Mouse (Mus musculus) intestine, embryonic 14.5 days (tissue): ENCODE results near the gene Wdfy4. TPM values are rescaled to one million over a fixed set of nuclear protein-coding genes. Genes with fewer than 3 reads are reported as not detected.

Experiments
- ATAC-seq: fragments of 200-750 bp; cut with Nextera tagmentation; replicated peaks from 2 replicates; pipeline ENCODE4 v1.8.0; 2017; ENCODE audit warnings: low read depth, moderate number of reproducible peaks, moderate TSS enrichment, moderate library complexity; ENCODE audit not compliant: low FRiP score, low TSS enrichment
- DNase-seq: peaks from one replicate; pipeline ENCODE4 v3.0.0-alpha.2; 2018; ENCODE audit warnings: low spot score
- H3K27ac ChIP-seq: fragments of 300-500 bp; sonication (generic); 2 replicates; pipeline ENCODE4 v1.5.1; 2014; ENCODE audit warnings: low read depth, mild to moderate bottlenecking, control low read depth
- H3K27me3 ChIP-seq: fragments of 300-500 bp; sonication (generic); replicated peaks from 2 replicates; pipeline ENCODE4 v1.6.1; 2014; ENCODE audit warnings: low read length, control low read depth; ENCODE audit not compliant: control insufficient read depth, insufficient read depth
- H3K36me3 ChIP-seq: fragments of 300-500 bp; sonication (generic); 2 replicates; pipeline ENCODE4 v1.6.1; 2014; ENCODE audit warnings: low read length, control low read depth; ENCODE audit not compliant: control insufficient read depth, insufficient read depth
- H3K4me1 ChIP-seq: fragments of 300-500 bp; sonication (generic); replicated peaks from 2 replicates; pipeline ENCODE4 v1.6.1; 2014; ENCODE audit warnings: low read length, control low read depth, mixed read lengths; ENCODE audit not compliant: control insufficient read depth, insufficient read depth
- H3K4me2 ChIP-seq: fragments of 300-500 bp; sonication (generic); 2 replicates; pipeline ENCODE4 v1.6.1; 2014; ENCODE audit warnings: low read length
- H3K4me3 ChIP-seq: fragments of 300-500 bp; sonication (generic); 2 replicates; pipeline ENCODE4 v1.5.1; 2014; ENCODE audit warnings: low read depth, low read length, control low read depth, mixed read lengths
- H3K9ac ChIP-seq: fragments of 300-500 bp; sonication (generic); 2 replicates; pipeline ENCODE4 v1.6.1; 2014; ENCODE audit warnings: mild to moderate bottlenecking, low read length
- H3K9me3 ChIP-seq: fragments of 300-500 bp; sonication (generic); 2 replicates; pipeline ENCODE4 v1.6.1; 2016; ENCODE audit warnings: low read length, control low read depth; ENCODE audit not compliant: control insufficient read depth
- WGBS: fragments of 180-500 bp; shearing (Covaris S2); extraction: QIAGEN DNeasy Blood & Tissue Kit; methylation state at CpG from one replicate; pipeline ENCODE4 v1.1.7; 2014; 5-methylcytosine and 5-hydroxymethylcytosine counted together
- polyA plus RNA-seq: library from polyadenylated mRNA; unstranded; fragments of >200 nt; fragmentation: Nextera tagmentation; extraction: Ambion mirVana; gene quantifications from 2 replicates; pipeline ENCODE4 v1.2.1, GENCODE M21; 2014

Gene Wdfy4
- polyA plus RNA-seq: 0.30 and 0.81 TPM in 2 replicates

- 85% methylated on average over 11 of the region's 11 CpGs for WGBS
- no peaks in the 10 kb centered on the region for H3K36me3 ChIP-seq
- DNase-seq (no peak), ATAC-seq (no peak)
- no peak within 1 kb of the TSS for H3K9ac ChIP-seq
- no peak within 1 kb of the TSS for H3K27ac ChIP-seq
- H3K27me3 ChIP-seq: no peaks in the 10 kb centered on the region
- 0 out of 2 replicates have a peak, but pooled peaks cover 2% of the 10 kb centered on the region for H3K9me3 ChIP-seq
- no peak within 1 kb of the TSS for H3K4me3 ChIP-seq
- H3K4me1 ChIP-seq: no peaks in the 10 kb centered on the region
- H3K4me2 ChIP-seq: no peak within 1 kb of the TSS
Observed at GRCm38 (mm10) chr14:33185068-33185800, at the start of gene Wdfy4. Wdfy4 (minus strand) TSS chr14:33185508.

- 76% methylated on average over 4 of the region's 5 CpGs for WGBS
- ATAC-seq (no peak), DNase-seq (no peak)
- no peak overlapping the region for H3K9ac ChIP-seq
- H3K9me3 ChIP-seq: no peaks in the 10 kb centered on the region
- H3K27ac ChIP-seq: no peak overlapping the region
- H3K4me1 ChIP-seq: no peaks in the 10 kb centered on the region
- H3K4me2 ChIP-seq: no peak overlapping the region
- no peak overlapping the region for H3K4me3 ChIP-seq
- no peaks in the 10 kb centered on the region for H3K36me3 ChIP-seq
- no peaks in the 10 kb centered on the region for H3K27me3 ChIP-seq
Observed at GRCm38 (mm10) chr14:33232048-33232447, 46.7 kb upstream of the Wdfy4 start.

GRCm38 (mm10) chr14:33231311-33231710 is 46.0 kb upstream of the Wdfy4 start:
- H3K9ac ChIP-seq: no peak overlapping the region
- H3K27me3 ChIP-seq: no peaks in the 10 kb centered on the region
- H3K4me3 ChIP-seq: no peak overlapping the region
- H3K9me3 ChIP-seq: no peaks in the 10 kb centered on the region
- ATAC-seq (no peak), DNase-seq (no peak)
- no peak overlapping the region for H3K27ac ChIP-seq
- H3K36me3 ChIP-seq: no peaks in the 10 kb centered on the region
- 82% methylated on average over 3 of the region's 3 CpGs for WGBS
- H3K4me1 ChIP-seq: no peaks in the 10 kb centered on the region
- H3K4me2 ChIP-seq: no peak overlapping the region

- Histone ChIP-seq H3K4me2 (no peak overlapping the region), H3K9me3 (no peaks in the 10 kb centered on the region), H3K4me3 (no peak overlapping the region), H3K9ac (no peak overlapping the region), H3K27me3 (no peaks in the 10 kb centered on the region), H3K36me3 (no peaks in the 10 kb centered on the region), H3K27ac (no peak overlapping the region), H3K4me1 (no peaks in the 10 kb centered on the region)
- DNase-seq (no peak), ATAC-seq (no peak)
- 77% methylated on average over 4 of the region's 4 CpGs for whole genome bisulfite sequencing
Observed at GRCm38 (mm10) chr14:33230672-33231071, 45.4 kb upstream of the Wdfy4 start.

- Histone ChIP-seq H3K4me3 (no peak overlapping the region), H3K36me3 (no peaks in the 10 kb centered on the region), H3K4me2 (no peak overlapping the region), H3K9ac (no peak overlapping the region), H3K27me3 (no peaks in the 10 kb centered on the region), H3K4me1 (no peaks in the 10 kb centered on the region), H3K9me3 (no peaks in the 10 kb centered on the region), H3K27ac (no peak overlapping the region)
- DNase-seq (no peak), ATAC-seq (no peak)
- WGBS: 89% methylated on average over 4 of the region's 4 CpGs
Observed at GRCm38 (mm10) chr14:33225235-33225634, 39.9 kb upstream of the Wdfy4 start.

GRCm38 (mm10) chr14:33216343-33217208 is 31.3 kb upstream of the Wdfy4 start:
- 83% methylated on average over 19 of the region's 19 CpGs for whole genome bisulfite sequencing
- Histone ChIP-seq H3K27ac (no peak overlapping the region), H3K9me3 (no peaks in the 10 kb centered on the region), H3K27me3 (no peaks in the 10 kb centered on the region), H3K4me3 (no peak overlapping the region), H3K4me1 (no peaks in the 10 kb centered on the region), H3K9ac (no peak overlapping the region), H3K4me2 (no peak overlapping the region), H3K36me3 (no peaks in the 10 kb centered on the region)
- DNase-seq (no peak), ATAC-seq (no peak)

GRCm38 (mm10) chr14:33215163-33215562 is 29.9 kb upstream of the Wdfy4 start:
- no peak overlapping the region for H3K27ac ChIP-seq
- no peaks in the 10 kb centered on the region for H3K9me3 ChIP-seq
- no peak overlapping the region for H3K4me2 ChIP-seq
- H3K4me1 ChIP-seq: no peaks in the 10 kb centered on the region
- ATAC-seq: no peak
- WGBS: 35% methylated on average over 1 of the region's 1 CpGs
- H3K9ac ChIP-seq: no peak overlapping the region
- H3K36me3 ChIP-seq: no peaks in the 10 kb centered on the region
- H3K4me3 ChIP-seq: no peak overlapping the region
- H3K27me3 ChIP-seq: no peaks in the 10 kb centered on the region
- DNase-seq: no peak

- Histone ChIP-seq H3K9me3 (no peaks in the 10 kb centered on the region), H3K4me1 (no peaks in the 10 kb centered on the region), H3K9ac (no peak overlapping the region), H3K27me3 (no peaks in the 10 kb centered on the region), H3K4me3 (no peak overlapping the region), H3K27ac (no peak overlapping the region), H3K4me2 (no peak overlapping the region), H3K36me3 (no peaks in the 10 kb centered on the region)
- WGBS: 16% methylated on average over 4 of the region's 4 CpGs
- DNase-seq: no peak
- ATAC-seq: peak; percentile 59; the same call in 1 of the 2 replicates
Observed at GRCm38 (mm10) chr14:33214767-33215128, 29.4 kb upstream of the Wdfy4 start.
